In genomic region chr19:38514417-38515184, GRCm38 (mm10) we compare ENCODE assay signal across 24 mouse cellular contexts. TPM values are rescaled to one million over a fixed set of nuclear protein-coding genes. Genes with fewer than 3 reads are reported as not detected.
DNase-seq lines count a peak whose midpoint lies in the region; ATAC-seq and TF ChIP-seq lines count a peak whose summit lies in the region.
"Had no signal": no experiment of that assay in that cellular context is flagged by ENCODE, and none has a peak within 500 bp of the region (broad histone marks: within the 10 kb centered on the region; RNA-seq: fewer than 3 reads in every experiment).

No protein-coding gene starts in this region.

- H3K9ac ChIP-seq in liver, embryonic 16.5 days (ENCODE audit: low read depth, low read length): no peak overlapping the region
- H3K9ac ChIP-seq in liver, embryonic 11.5 days (ENCODE audit: low read depth, low read length): no peak overlapping the region
- no peak overlapping the region for H3K9ac ChIP-seq in liver, postnatal 0 days (replicated peaks)
- no peak overlapping the region for H3K9ac ChIP-seq in stomach, embryonic 16.5 days (ENCODE audit: low read length)
- H3K9ac ChIP-seq: hindbrain, embryonic 14.5 days; liver, embryonic 14.5 days; midbrain, embryonic 15.5 days had no signal

- DNase-seq in gastrocnemius, postnatal 10 days: peak; percentile 25
- no peak for DNase-seq in gastrocnemius, adult 8-10 months (ENCODE audit: low spot score in 2 of 2)
- DNase-seq in liver, embryonic 11.5 days (ENCODE audit: low spot score): no peak
- DNase-seq in liver, postnatal 0 days: peak; percentile 78
- DNase-seq in heart, adult 18-20 months: no peak
- DNase-seq: B cell, adult 2 months; cerebellum, adult 9-10 months; heart, postnatal 36 days; kidney, adult 8-10 months; kidney, postnatal 14 days; right cerebral cortex, postnatal 4 days; thymus, postnatal 4 days had no signal

- no peak overlapping the region for H3K4me2 ChIP-seq in liver, embryonic 16.5 days (ENCODE audit: low read depth, low read length)
- no peak overlapping the region for H3K4me2 ChIP-seq in liver, embryonic 11.5 days
- no peak overlapping the region for H3K4me2 ChIP-seq in liver, postnatal 0 days (ENCODE audit: low read depth, low read length)
- H3K4me2 ChIP-seq in stomach, embryonic 16.5 days (ENCODE audit: low read depth, low read length): no peak overlapping the region
- H3K4me2 ChIP-seq: hindbrain, embryonic 14.5 days; midbrain, embryonic 15.5 days had no signal

- H3K9me3 ChIP-seq in liver, embryonic 16.5 days (replicated peaks; ENCODE audit: control insufficient read depth, low read length): no peaks in the 10 kb centered on the region
- no peaks in the 10 kb centered on the region for H3K9me3 ChIP-seq in liver, embryonic 11.5 days (ENCODE audit: control insufficient read depth, low read length)
- H3K9me3 ChIP-seq in liver, postnatal 0 days (ENCODE audit: low read length): no peaks in the 10 kb centered on the region
- no peaks in the 10 kb centered on the region; the same call in 1 of the 2 replicates for H3K9me3 ChIP-seq in stomach, embryonic 16.5 days (replicated peaks; ENCODE audit: control insufficient read depth, low read length)
- H3K9me3 ChIP-seq: limb, embryonic 10.5 days; midbrain, embryonic 15.5 days had no signal

- H3K4me1 ChIP-seq in liver, embryonic 16.5 days (ENCODE audit: control insufficient read depth, low read depth, low read length): no peaks in the 10 kb centered on the region
- no peaks in the 10 kb centered on the region for H3K4me1 ChIP-seq in liver, embryonic 11.5 days (replicated peaks; ENCODE audit: control insufficient read depth, insufficient read depth, low read length)
- no peaks in the 10 kb centered on the region for H3K4me1 ChIP-seq in liver, postnatal 0 days (ENCODE audit: insufficient read depth)
- H3K4me1 ChIP-seq in stomach, embryonic 16.5 days (ENCODE audit: control insufficient read depth, insufficient read depth, low read length): no peaks in the 10 kb centered on the region
- H3K4me1 ChIP-seq: limb, embryonic 10.5 days; midbrain, embryonic 15.5 days had no signal

- H3K4me3 ChIP-seq in liver, embryonic 16.5 days (ENCODE audit: low read depth, low read length): no peak overlapping the region
- no peak overlapping the region for H3K4me3 ChIP-seq in liver, embryonic 11.5 days (ENCODE audit: low read depth, low read length)
- H3K4me3 ChIP-seq in liver, postnatal 0 days (ENCODE audit: low read depth, low read length): no peak overlapping the region
- H3K4me3 ChIP-seq in stomach, embryonic 16.5 days (replicated peaks; ENCODE audit: low read length): no peak overlapping the region
- H3K4me3 ChIP-seq: erythroblast, embryonic 14.5 days; limb, embryonic 10.5 days; midbrain, embryonic 15.5 days; myocyte had no signal

- no peak overlapping the region for H3K27ac ChIP-seq in liver, embryonic 16.5 days (ENCODE audit: low read length)
- H3K27ac ChIP-seq in liver, embryonic 11.5 days (ENCODE audit: low read depth, low read length): no peak overlapping the region
- H3K27ac ChIP-seq in liver, postnatal 0 days (ENCODE audit: low read depth): 0 out of 2 replicates have a peak overlapping the region, but pooled peaks have one; percentile 11
- no peak overlapping the region for H3K27ac ChIP-seq in stomach, embryonic 16.5 days (ENCODE audit: low read length)
- H3K27ac ChIP-seq: hindbrain, embryonic 14.5 days; limb, embryonic 10.5 days; liver, embryonic 14.5 days; midbrain, embryonic 15.5 days had no signal

- no peak; the same call in none of the 2 replicates for TF ChIP-seq EP300 in liver, postnatal 0 days (IDR thresholded peaks at IDR 0.05; ENCODE audit: low read depth)

- 49% methylated on average over 5 of the region's 5 CpGs for WGBS in liver, embryonic 16.5 days (ENCODE audit: insufficient replicate concordance)
- 84% methylated on average over 4 of the region's 5 CpGs for WGBS in liver, embryonic 11.5 days
- 54% methylated on average over 5 of the region's 5 CpGs for WGBS in liver, postnatal 0 days (ENCODE audit: insufficient replicate concordance)
- WGBS in stomach, embryonic 16.5 days: 69% methylated on average over 5 of the region's 5 CpGs

- H3K27me3 ChIP-seq in liver, embryonic 16.5 days (ENCODE audit: control insufficient read depth, insufficient read depth, low read depth, low read length): no peaks in the 10 kb centered on the region
- H3K27me3 ChIP-seq in liver, embryonic 11.5 days (replicated peaks; ENCODE audit: control insufficient read depth, insufficient read depth, low read length): no peaks in the 10 kb centered on the region
- H3K27me3 ChIP-seq in liver, postnatal 0 days (ENCODE audit: insufficient read depth, low read length): no peaks in the 10 kb centered on the region
- H3K27me3 ChIP-seq in stomach, embryonic 16.5 days (ENCODE audit: control insufficient read depth, insufficient read depth, low read length): no peaks in the 10 kb centered on the region
- H3K27me3 ChIP-seq: midbrain, embryonic 15.5 days had no signal

- no peak for TF ChIP-seq CTCF in liver, postnatal 0 days (IDR thresholded peaks at IDR 0.05; ENCODE audit: low read depth)

- H3K36me3 ChIP-seq in liver, embryonic 16.5 days (ENCODE audit: control insufficient read depth, insufficient read depth): no peaks in the 10 kb centered on the region
- no peaks in the 10 kb centered on the region for H3K36me3 ChIP-seq in liver, embryonic 11.5 days (ENCODE audit: control insufficient read depth, insufficient read depth, low read length)
- H3K36me3 ChIP-seq in liver, postnatal 0 days (replicated peaks; ENCODE audit: insufficient read depth, low read length): no peaks in the 10 kb centered on the region
- no peaks in the 10 kb centered on the region for H3K36me3 ChIP-seq in stomach, embryonic 16.5 days (ENCODE audit: control insufficient read depth, insufficient read depth, low read length)
- H3K36me3 ChIP-seq: limb, embryonic 10.5 days; midbrain, embryonic 15.5 days had no signal

- ATAC-seq in liver, embryonic 16.5 days (ENCODE audit: low read depth): peak; percentile 73
- ATAC-seq in liver, embryonic 11.5 days (replicated peaks; ENCODE audit: low FRiP score): no peak
- ATAC-seq in liver, postnatal 0 days: peak; percentile 93
- ATAC-seq in stomach, embryonic 16.5 days (ENCODE audit: insufficient read depth, low FRiP score): peak; percentile 64
- ATAC-seq: forebrain, embryonic 14.5 days; midbrain, embryonic 15.5 days had no signal

RNA-seq across cellular contexts. Expression of gene Plce1, which starts 33.7 kb away (rescaled TPM):
- 10 to 100 TPM; 18.6 to 23.0 TPM for total RNA-seq in gastrocnemius, postnatal 10 days (2021)
- 1 to 10 TPM; 4.8 to 6.6 (median 6.1) TPM for total RNA-seq in gastrocnemius, adult 8-10 months (2022)
- polyA plus RNA-seq in liver, embryonic 16.5 days (2015; fragmentation: Nextera tagmentation; extraction: Ambion mirVana): 0.36 and 0.68 TPM in 2 replicates
- polyA plus RNA-seq in liver, embryonic 11.5 days (2014; fragmentation: Nextera tagmentation; extraction: Ambion mirVana): 1.1 and 1.9 TPM in 2 replicates
- polyA plus RNA-seq in liver, postnatal 0 days (2015; fragmentation: Nextera tagmentation; extraction: Ambion mirVana): 0.60 and 0.77 TPM in 2 replicates
- polyA plus RNA-seq in stomach, embryonic 16.5 days (2015; fragmentation: Nextera tagmentation; extraction: Ambion mirVana): 8.5 and 9.8 TPM in 2 replicates
- total RNA-seq in heart, adult 18-20 months (2021): 10 to 100 TPM; 16.2 to 17.0 TPM
- total RNA-seq: common myeloid progenitor, adult 5-6 weeks; granulocyte monocyte progenitor cell, adult 5-6 weeks; megakaryocyte-erythroid progenitor cell, adult 5-6 weeks had no signal
- polyA plus RNA-seq: erythroblast, embryonic 14.5 days had no signal

Comparison
In these comparisons a context has a peak if more than half of its experiments do, and no peak if none do; other contexts are left out.
1. DNase-seq: peak in gastrocnemius, postnatal 10 days (single experiment) and liver, postnatal 0 days (single experiment); none in gastrocnemius, adult 8-10 months (0 of 2), liver, embryonic 11.5 days (single experiment) and heart, adult 18-20 months (0 of 2).